Mouse (Mus musculus): ENCODE results near the gene Lias. TPM values are rescaled to one million over a fixed set of nuclear protein-coding genes. Genes with fewer than 3 reads are reported as not detected.

Lias gene
- total and polyA plus RNA-seq, 3 experiments: 47.1 to 55.3 TPM; not detected in 1

DNA sequence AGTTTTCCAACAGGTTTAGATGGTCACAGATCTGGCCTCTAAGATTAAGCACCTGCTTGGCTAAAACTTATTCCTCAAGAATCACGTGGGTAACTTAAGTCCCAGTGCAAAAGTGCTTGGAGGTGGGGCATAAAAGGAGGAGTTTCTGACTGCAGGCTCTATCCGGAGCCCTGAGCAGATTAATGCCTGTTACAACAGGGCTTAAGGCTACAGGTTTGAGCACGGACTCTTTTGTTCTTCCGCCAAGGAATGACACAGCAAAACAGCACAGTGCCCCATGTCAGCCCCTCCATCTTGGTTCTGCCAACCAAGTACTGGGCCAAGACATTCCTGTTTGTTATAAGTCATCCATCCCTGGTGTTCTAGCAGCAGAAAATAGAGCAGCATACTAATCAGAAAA is 37.0 kb downstream of the Lias start:
- Histone ChIP-seq H3K4me1 (ENCODE audit: control insufficient read depth in 1 of 2, insufficient read depth in 2 of 2, low read length in 2 of 2) (peaks cover 0 to 4% of the 10 kb centered on the region in 2 experiments; a peak in 1 of 4 replicates), H3K27me3 (ENCODE audit: control insufficient read depth in 1 of 2, insufficient read depth in 2 of 2, low read length in 2 of 2) (no peaks in the 10 kb centered on the region), H3K4me3 (ENCODE audit: control insufficient read depth in 1 of 2, insufficient read depth in 1 of 2, low read depth in 2 of 2, low read length in 2 of 2) (no peak overlapping the region), H3K36me3 (ENCODE audit: control insufficient read depth in 1 of 2, insufficient read depth in 2 of 2, low read length in 2 of 2) (peaks cover 0 to 11% of the 10 kb centered on the region in 2 experiments; a peak in 2 of 4 replicates), H3K27ac (ENCODE audit: control insufficient read depth, low read depth, low read length) (no peak overlapping the region), H3K9ac (ENCODE audit: control insufficient read depth, low read depth, low read length, poor library complexity, severe bottlenecking) (no peak overlapping the region), H3K79me2 (ENCODE audit: control insufficient read depth, insufficient read depth, low read length, poor library complexity) (no peaks in the 10 kb centered on the region), H3K9me3 (replicated peaks; ENCODE audit: insufficient read depth, low read length) (no peaks in the 10 kb centered on the region)
- no peak for TF ChIP-seq ZKSCAN1 (IDR thresholded peaks at IDR 0.05; ENCODE audit: low read depth, low read length)
- TF ChIP-seq RAD21 (IDR thresholded peaks at IDR 0.05; ENCODE audit: low read depth, low read length): no peak
- TF ChIP-seq MAX (IDR thresholded peaks at IDR 0.05; ENCODE audit: low read length): no peak
- no peak for TF ChIP-seq TAL1 (IDR thresholded peaks at IDR 0.05; ENCODE audit: low read length)
- no peak for TF ChIP-seq POLR2AphosphoS5 (IDR thresholded peaks at IDR 0.05; ENCODE audit: borderline replicate concordance, low read depth, low read length)
- TF ChIP-seq CHD1 (IDR thresholded peaks at IDR 0.05; ENCODE audit: low read depth, low read length): no peak
- no peak for TF ChIP-seq POLR2AphosphoS2 (IDR thresholded peaks at IDR 0.05; ENCODE audit: low read length)
- no peak for TF ChIP-seq MEF2A (IDR thresholded peaks at IDR 0.05; ENCODE audit: extremely low read depth, insufficient replicate concordance, low read depth, low read length, poor library complexity, severe bottlenecking)
- TF ChIP-seq USF1 (IDR thresholded peaks at IDR 0.05; ENCODE audit: low read depth, low read length): no peak
- TF ChIP-seq MYC (IDR thresholded peaks at IDR 0.05; ENCODE audit: low read depth, low read length): no peak
- TF ChIP-seq RCOR1 (IDR thresholded peaks at IDR 0.05; ENCODE audit: low read depth, low read length): no peak
- no peak for TF ChIP-seq MXI1 (IDR thresholded peaks at IDR 0.05; ENCODE audit: low read depth, low read length)
- TF ChIP-seq TCF12 (IDR thresholded peaks at IDR 0.05; ENCODE audit: low read depth, low read length): no peak
- TF ChIP-seq UBTF (IDR thresholded peaks at IDR 0.05; ENCODE audit: borderline replicate concordance, insufficient read depth, low read depth, low read length): no peak
- TF ChIP-seq NRF1 (IDR thresholded peaks at IDR 0.05; ENCODE audit: insufficient read depth, low read depth, low read length, poor library complexity, severe bottlenecking): no peak
- TF ChIP-seq ZNF384 (IDR thresholded peaks at IDR 0.05; ENCODE audit: low read depth, low read length): no peak
- TF ChIP-seq JUND (IDR thresholded peaks at IDR 0.05; ENCODE audit: low read depth, low read length): no peak
- TF ChIP-seq ETS1 (IDR thresholded peaks at IDR 0.05; ENCODE audit: low read depth, low read length): no peak
- TF ChIP-seq ELF1 (IDR thresholded peaks at IDR 0.05; ENCODE audit: low read depth, low read length): no peak
- DNase-seq (ENCODE audit: low read depth, low spot score): no peak

- Histone ChIP-seq H3K9ac (ENCODE audit: control insufficient read depth, low read depth, low read length, poor library complexity, severe bottlenecking) (no peak overlapping the region), H3K27me3 (ENCODE audit: control insufficient read depth in 1 of 2, insufficient read depth in 2 of 2, low read length in 2 of 2) (no peaks in the 10 kb centered on the region), H3K36me3 (ENCODE audit: control insufficient read depth in 1 of 2, insufficient read depth in 2 of 2, low read length in 2 of 2) (0 out of 4 replicates have a peak, but pooled peaks cover 0 to 4% of the 10 kb centered on the region in 2 experiments), H3K79me2 (ENCODE audit: control insufficient read depth, insufficient read depth, low read length, poor library complexity) (no peaks in the 10 kb centered on the region), H3K27ac (ENCODE audit: control insufficient read depth, low read depth, low read length) (no peak overlapping the region), H3K4me1 (ENCODE audit: control insufficient read depth in 1 of 2, insufficient read depth in 2 of 2, low read length in 2 of 2) (no peaks in the 10 kb centered on the region), H3K9me3 (replicated peaks; ENCODE audit: insufficient read depth, low read length) (no peaks in the 10 kb centered on the region), H3K4me3 (ENCODE audit: control insufficient read depth in 1 of 2, insufficient read depth in 1 of 2, low read depth in 2 of 2, low read length in 2 of 2) (no peak overlapping the region)
- TF ChIP-seq USF1 (IDR thresholded peaks at IDR 0.05; ENCODE audit: low read depth, low read length): no peak
- no peak for TF ChIP-seq MAZ (IDR thresholded peaks at IDR 0.05; ENCODE audit: low read depth, low read length)
- no peak for TF ChIP-seq MAX (IDR thresholded peaks at IDR 0.05; ENCODE audit: low read length)
- TF ChIP-seq CTCF (IDR thresholded peaks at IDR 0.05 in 2 of 3, conservative IDR thresholded peaks at IDR 0.05 in 1 of 3; ENCODE audit: control insufficient read depth in 1 of 3, insufficient read depth in 1 of 3, low read depth in 2 of 3, low read length in 3 of 3, poor library complexity in 1 of 3, severe bottlenecking in 1 of 3): no peak
- no peak for TF ChIP-seq NRF1 (IDR thresholded peaks at IDR 0.05; ENCODE audit: insufficient read depth, low read depth, low read length, poor library complexity, severe bottlenecking)
- no peak for TF ChIP-seq MYC (IDR thresholded peaks at IDR 0.05; ENCODE audit: low read depth, low read length)
- TF ChIP-seq CHD1 (IDR thresholded peaks at IDR 0.05; ENCODE audit: low read depth, low read length): no peak
- TF ChIP-seq MXI1 (IDR thresholded peaks at IDR 0.05; ENCODE audit: low read depth, low read length): no peak
- TF ChIP-seq TCF12 (IDR thresholded peaks at IDR 0.05; ENCODE audit: low read depth, low read length): no peak
- no peak for TF ChIP-seq ZKSCAN1 (IDR thresholded peaks at IDR 0.05; ENCODE audit: low read depth, low read length)
- no peak for TF ChIP-seq ELF1 (IDR thresholded peaks at IDR 0.05; ENCODE audit: low read depth, low read length)
- no peak for TF ChIP-seq USF2 (IDR thresholded peaks at IDR 0.05; ENCODE audit: borderline replicate concordance in 1 of 2, insufficient read depth in 1 of 2, low read depth in 1 of 2, low read length in 2 of 2)
- TF ChIP-seq MYB (IDR thresholded peaks at IDR 0.05; ENCODE audit: low read depth, low read length): no peak
- TF ChIP-seq BHLHE40 (IDR thresholded peaks at IDR 0.05; ENCODE audit: borderline replicate concordance, low read depth, low read length): no peak
- no peak for TF ChIP-seq HCFC1 (IDR thresholded peaks at IDR 0.05; ENCODE audit: low read depth, low read length)
- TF ChIP-seq RAD21 (IDR thresholded peaks at IDR 0.05; ENCODE audit: low read depth, low read length): no peak
- no peak for TF ChIP-seq UBTF (IDR thresholded peaks at IDR 0.05; ENCODE audit: borderline replicate concordance, insufficient read depth, low read depth, low read length)
- TF ChIP-seq GATA1 (IDR thresholded peaks at IDR 0.05; ENCODE audit: low read depth, low read length): no peak
- no peak for TF ChIP-seq ZC3H11A (IDR thresholded peaks at IDR 0.05; ENCODE audit: low read depth, low read length)
- DNase-seq (ENCODE audit: low read depth, low spot score): no peak
These were observed 38.1 kb downstream of the Lias start for GRCm38 (mm10) chr5:65429441-65429840.

All from MEL (cell line).